Mouse (Mus musculus) lung, adult 2 months (tissue): ENCODE results near the gene Ppp1r15a.

ENCODE experiments used
- CTCF ChIP-seq: fragments of 200-500 bp; IDR thresholded peaks from 2 replicates; pipeline ENCODE4 v1.5.1; 2011; ENCODE audit warnings: mild to moderate bottlenecking, low read length, control low read depth; ENCODE audit not compliant: insufficient read depth
- POLR2A ChIP-seq: fragments of 200-500 bp; IDR thresholded peaks from 2 replicates; pipeline ENCODE4 v1.6.1; 2011; ENCODE audit warnings: low read depth, mild to moderate bottlenecking, control low read depth, low read length, borderline replicate concordance; ENCODE audit errors: extremely low read depth

DNA sequence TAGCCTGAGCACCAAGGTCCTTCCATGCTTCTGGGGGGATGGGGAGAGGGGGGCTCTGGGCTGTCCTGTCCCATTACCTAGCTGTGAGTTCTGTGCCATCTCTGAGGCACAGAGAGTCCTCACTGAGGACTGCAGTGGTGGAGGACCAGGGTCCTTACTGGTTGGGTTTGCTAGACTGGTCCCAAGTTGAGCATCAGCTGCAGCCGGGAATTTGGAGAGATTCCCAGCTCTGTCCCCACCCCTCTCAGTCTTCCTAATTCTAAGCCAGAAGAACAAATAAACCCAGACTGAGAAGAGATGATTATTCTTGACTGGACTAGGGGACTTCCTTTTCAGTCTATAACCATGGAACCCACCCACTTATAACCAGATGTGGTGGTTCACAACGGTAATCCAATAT, 4.6 kb upstream of the Ppp1r15a start:
- TF ChIP-seq CTCF (no peak), POLR2A (no peak)
